Mouse (Mus musculus) myocyte (in vitro differentiated cells): ENCODE results near the gene 1700092M07Rik.

Experiments
- E2F4 ChIP-seq: IDR thresholded peaks from one replicate; pipeline ENCODE4 v1.6.1; 2011; ENCODE audit warnings: mild to moderate bottlenecking, control low read depth, moderate library complexity; ENCODE audit not compliant: insufficient read depth
- MAX ChIP-seq: IDR thresholded peaks from one replicate; pipeline ENCODE4 v1.6.1; 2011; ENCODE audit warnings: low read depth, mild to moderate bottlenecking, control low read depth
- POLR2A ChIP-seq: IDR thresholded peaks from one replicate; pipeline ENCODE4 v1.6.1; 2011; ENCODE audit warnings: low read depth, mild to moderate bottlenecking, control low read depth, moderate library complexity; ENCODE audit not compliant: insufficient read length
- USF1 ChIP-seq: IDR thresholded peaks from one replicate; pipeline ENCODE4 v1.6.1; 2011; ENCODE audit warnings: low read depth, mild to moderate bottlenecking, control low read depth, moderate library complexity

- TF ChIP-seq E2F4, result no peak
- TF ChIP-seq MAX, result no peak
- no peak for TF ChIP-seq POLR2A
- TF ChIP-seq USF1, result no peak
Measured at GRCm38 (mm10) chr19:8718357-8718756, 22.2 kb upstream of the 1700092M07Rik start.
